Mouse (Mus musculus): ENCODE results near the gene Fam214a. TPM values are rescaled to one million over a fixed set of nuclear protein-coding genes. Genes with fewer than 3 reads are reported as not detected.

Fam214a gene
- polyA plus RNA-seq, 1 experiment from 2014 or later = 13.3 TPM

Other genes starting within 250 kb of the Fam214a start
- 0.81 and 1.6 TPM in 2 replicates for gene Onecut1, start 91.0 kb upstream of the Fam214a start, polyA plus RNA-seq (2014; fragmentation: Nextera tagmentation; extraction: Ambion mirVana)
- gene Arpp19, start 84.7 kb downstream of the Fam214a start, polyA plus RNA-seq (2014; fragmentation: Nextera tagmentation; extraction: Ambion mirVana) = 367 and 386 TPM in 2 replicates
- gene Myo5a, start 118.1 kb downstream of the Fam214a start, polyA plus RNA-seq (2014; fragmentation: Nextera tagmentation; extraction: Ambion mirVana) = 23.5 and 25.3 TPM in 2 replicates